Comparison of ENCODE assay signal across 15 mouse cellular contexts in the genomic region with DNA sequence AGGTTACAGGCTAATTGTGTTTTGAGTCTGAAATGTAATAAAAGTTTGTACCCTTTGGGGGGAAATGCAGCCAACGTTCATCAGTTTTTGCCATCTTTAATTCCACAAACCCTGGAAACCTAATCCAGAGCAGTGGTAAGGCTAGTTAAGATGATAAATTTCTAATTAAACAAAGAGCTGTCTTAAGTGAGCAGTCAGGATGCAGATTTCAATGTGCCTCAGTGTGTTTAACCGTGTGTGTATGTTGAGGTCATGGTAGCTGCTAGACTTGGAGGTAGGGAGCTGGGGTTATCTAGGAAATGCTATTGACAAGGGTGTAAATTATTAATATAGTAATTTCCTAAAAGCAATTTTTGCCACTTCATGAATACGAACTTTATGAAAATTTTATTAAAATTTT.
"Had no signal": no experiment of that assay in that cellular context is flagged by ENCODE, and none has a peak within 500 bp of the region (broad histone marks: within the 10 kb centered on the region; RNA-seq: fewer than 3 reads in every experiment).

No protein-coding gene starts in this region.

- H3K4me2 ChIP-seq: neural tube, embryonic 15.5 days; stomach, embryonic 15.5 days had no signal

- DNase-seq: retina, postnatal 1 day; right cerebral cortex, adult 18-20 months; right cerebral cortex, postnatal 14 days; right cerebral cortex, postnatal 25 days; right cerebral cortex, postnatal 4 days; spleen, adult 18-20 months; thymus, adult 18-20 months; thymus, adult 2 months; thymus, postnatal 14 days; thymus, postnatal 25 days; thymus, postnatal 36 days; thymus, postnatal 4 days had no signal

- H3K9me3 ChIP-seq: neural tube, embryonic 15.5 days; stomach, embryonic 15.5 days had no signal

- H3K9ac ChIP-seq: neural tube, embryonic 15.5 days; stomach, embryonic 15.5 days had no signal

- H3K27me3 ChIP-seq: neural tube, embryonic 15.5 days; stomach, embryonic 15.5 days had no signal

- H3K4me1 ChIP-seq: neural tube, embryonic 15.5 days; stomach, embryonic 15.5 days had no signal

- H3K36me3 ChIP-seq: neural tube, embryonic 15.5 days; stomach, embryonic 15.5 days had no signal

- H3K27ac ChIP-seq: neural tube, embryonic 15.5 days; stomach, embryonic 15.5 days; stomach, postnatal 0 days had no signal

- H3K4me3 ChIP-seq: neural tube, embryonic 15.5 days; stomach, embryonic 15.5 days had no signal
